Mouse (Mus musculus) embryo, embryonic 10.5 days (tissue): ENCODE data around the gene Aamp.
"Not testable (repeated sequence)": the region's sequence is repeated elsewhere in the genome, so short reads cannot be mapped to it uniquely, and the experiment has no call there.

ENCODE experiments used
- DNase-seq: peaks from one replicate; pipeline ENCODE4 v3.0.0-alpha.2; 2015; ENCODE audit warnings: low spot score

The Aamp gene

DNA sequence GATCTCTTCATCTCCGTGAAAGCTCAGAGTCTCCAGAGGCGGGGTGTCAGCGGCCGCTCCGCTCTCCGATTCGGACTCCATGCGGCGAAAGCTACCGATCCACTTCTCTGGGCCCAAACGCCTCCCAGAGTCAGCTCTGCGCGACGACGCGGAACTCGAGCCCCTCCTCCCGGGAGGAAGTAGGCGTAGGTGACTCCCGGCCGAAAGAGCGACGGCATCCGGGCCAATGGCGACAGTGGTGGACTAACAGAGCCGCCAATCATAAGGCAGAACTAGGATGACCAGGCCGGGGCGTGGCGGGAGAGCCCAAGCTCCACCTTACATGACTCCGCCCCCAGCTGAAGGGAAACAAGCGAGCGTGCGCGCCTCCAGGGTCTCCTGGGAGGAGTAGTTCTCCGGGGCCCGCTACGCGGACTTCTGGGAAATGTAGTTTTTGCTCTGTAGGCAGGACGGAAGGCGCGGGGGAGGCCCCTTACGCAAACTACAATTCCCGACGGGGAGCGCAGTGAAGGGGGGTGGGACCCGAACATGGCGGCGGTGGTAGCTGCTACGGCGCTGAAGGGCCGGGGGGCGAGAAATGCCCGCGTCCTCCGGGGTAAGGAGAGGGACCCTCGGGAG is at the start of gene Aamp, which contains the start of gene Pnkd:
Gene Aamp, minus strand, starts transcription at position 196 of the 618 bp plus-strand sequence.
Gene Pnkd, plus strand, starts transcription at position 388 of the 618 bp plus-strand sequence.
- peak; percentile 100 for DNase-seq

DNA sequence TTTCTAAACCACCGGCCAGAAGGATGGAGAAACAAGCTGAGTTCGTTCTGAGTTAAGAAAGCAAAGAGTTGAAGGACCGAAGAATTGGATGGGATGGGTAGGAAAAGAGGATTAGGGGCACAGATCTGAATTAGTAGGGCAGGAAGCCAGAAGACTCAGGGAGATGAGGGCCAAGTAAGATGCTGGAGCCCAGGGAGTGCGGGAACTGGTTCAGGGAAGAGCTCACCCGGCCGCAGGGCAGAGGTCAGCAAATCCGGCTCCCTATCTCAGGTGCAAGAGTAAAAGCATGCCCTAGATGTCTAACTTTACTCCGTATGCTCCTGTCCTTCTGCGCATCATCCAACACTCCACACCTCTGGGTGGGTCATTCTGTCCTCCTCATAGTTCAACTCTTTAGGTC is 48.4 kb upstream of the Aamp start:
- no peak for DNase-seq

DNA sequence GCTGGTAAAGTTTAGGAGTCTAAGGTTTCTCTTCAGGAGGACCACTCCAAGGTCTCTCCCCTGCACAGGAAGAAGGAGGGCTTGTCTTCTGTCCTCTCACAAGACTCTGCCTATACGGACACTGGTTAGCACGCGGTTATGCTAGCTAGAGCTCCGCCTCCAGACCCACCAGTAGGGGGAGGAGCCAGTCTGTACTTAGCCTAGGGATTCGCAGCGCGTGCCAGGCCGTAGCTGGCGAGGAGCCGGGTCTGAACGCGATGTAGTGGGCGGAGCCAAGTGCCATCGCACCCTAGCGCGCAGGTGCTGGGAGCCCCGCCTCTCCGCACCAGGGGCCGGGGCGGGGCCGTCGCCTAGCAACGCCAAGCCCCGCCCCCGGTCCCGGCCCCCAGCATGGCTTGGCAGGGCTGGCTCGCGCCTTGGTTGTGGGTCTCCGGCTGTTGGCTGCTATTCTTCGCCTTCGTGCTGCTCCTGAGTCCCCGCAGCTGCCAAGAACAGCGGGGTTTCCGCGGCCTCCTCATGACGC is 47.8 kb upstream of the Aamp start:
- DNase-seq: peak; percentile 98

- no peak for DNase-seq
Measured at GRCm38 (mm10) chr1:74331046-74331681, 46.6 kb upstream of the Aamp start.

GRCm38 (mm10) chr1:74329899-74330431 is 45.4 kb upstream of the Aamp start:
- no peak for DNase-seq

GRCm38 (mm10) chr1:74326916-74327315 is 42.4 kb upstream of the Aamp start:
- not testable (repeated sequence) for DNase-seq

DNA sequence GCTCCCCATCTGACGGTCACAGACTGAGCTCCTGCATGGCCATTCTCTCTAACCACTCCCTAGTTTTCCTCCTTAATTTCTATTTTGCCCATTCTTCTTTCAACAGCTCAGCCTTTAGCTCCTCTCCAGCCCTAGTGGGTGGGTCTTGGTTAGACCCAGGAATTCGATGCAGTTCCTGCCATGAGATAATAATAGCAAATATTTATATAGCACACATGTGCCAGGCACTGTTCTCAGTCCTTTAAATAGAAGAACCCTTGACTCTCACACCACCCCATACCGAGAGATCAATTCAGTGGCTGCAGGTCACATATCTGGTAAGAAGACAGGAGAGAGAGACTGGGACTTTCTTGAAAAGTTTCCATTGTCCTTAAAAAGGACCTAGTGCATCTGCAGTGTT is 36.9 kb upstream of the Aamp start:
- DNase-seq: no peak

- no peak for DNase-seq
Measured at GRCm38 (mm10) chr1:74318711-74319110, 34.2 kb upstream of the Aamp start.

DNA sequence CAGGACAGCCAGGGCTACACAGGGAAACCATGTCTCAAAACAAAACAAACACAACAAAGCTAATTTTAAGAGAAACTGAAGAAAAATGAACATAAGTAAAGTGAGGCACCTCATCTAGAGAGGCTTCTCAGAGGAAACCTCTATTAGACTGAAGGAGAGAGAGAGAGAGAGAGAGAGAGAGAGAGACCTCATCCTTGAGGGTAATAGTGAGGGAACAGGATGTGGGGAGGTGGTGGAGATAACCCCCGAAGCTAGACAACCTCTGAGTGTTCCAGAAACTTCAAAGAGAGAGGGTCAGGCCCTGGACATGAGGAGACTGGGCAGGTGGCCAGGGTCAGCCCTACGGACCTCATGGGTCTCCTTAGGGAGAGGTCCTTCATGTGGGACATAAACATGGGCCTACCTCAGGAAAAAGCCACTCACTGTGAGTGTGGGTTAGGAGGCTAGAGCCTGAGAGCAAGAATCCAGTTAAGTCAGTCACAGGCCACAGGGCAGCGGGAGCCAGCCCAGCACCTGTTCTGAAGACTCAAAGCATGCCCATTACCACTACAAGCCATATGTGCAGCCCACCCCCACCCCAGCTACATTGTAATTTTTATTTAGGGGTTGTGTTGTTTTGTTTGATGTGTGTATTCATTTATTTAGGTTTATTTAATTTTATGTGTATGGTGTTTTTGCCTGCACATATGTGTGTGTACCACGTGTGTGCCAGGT is 31.7 kb upstream of the Aamp start:
- no peak for DNase-seq

DNA sequence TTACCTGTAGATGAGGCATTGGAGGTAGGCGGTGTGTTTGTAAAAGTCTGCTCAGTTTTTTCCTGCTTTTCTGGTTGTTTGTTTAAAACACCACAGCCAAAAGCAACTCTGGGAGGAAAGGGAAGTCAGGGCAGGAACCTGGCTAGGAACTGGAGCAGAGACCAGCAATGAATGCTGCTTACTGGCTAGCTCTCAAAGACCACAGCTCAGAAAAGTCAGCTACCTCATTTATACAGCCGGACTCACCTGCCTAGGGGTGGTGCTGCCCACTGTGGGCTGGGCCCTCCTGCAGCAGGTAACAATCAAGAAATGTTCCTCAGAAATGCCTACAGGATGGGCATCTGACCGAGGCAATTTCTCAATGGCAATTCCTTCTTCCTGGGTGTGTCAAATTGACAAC is 30.3 kb upstream of the Aamp start:
- no peak for DNase-seq

DNA sequence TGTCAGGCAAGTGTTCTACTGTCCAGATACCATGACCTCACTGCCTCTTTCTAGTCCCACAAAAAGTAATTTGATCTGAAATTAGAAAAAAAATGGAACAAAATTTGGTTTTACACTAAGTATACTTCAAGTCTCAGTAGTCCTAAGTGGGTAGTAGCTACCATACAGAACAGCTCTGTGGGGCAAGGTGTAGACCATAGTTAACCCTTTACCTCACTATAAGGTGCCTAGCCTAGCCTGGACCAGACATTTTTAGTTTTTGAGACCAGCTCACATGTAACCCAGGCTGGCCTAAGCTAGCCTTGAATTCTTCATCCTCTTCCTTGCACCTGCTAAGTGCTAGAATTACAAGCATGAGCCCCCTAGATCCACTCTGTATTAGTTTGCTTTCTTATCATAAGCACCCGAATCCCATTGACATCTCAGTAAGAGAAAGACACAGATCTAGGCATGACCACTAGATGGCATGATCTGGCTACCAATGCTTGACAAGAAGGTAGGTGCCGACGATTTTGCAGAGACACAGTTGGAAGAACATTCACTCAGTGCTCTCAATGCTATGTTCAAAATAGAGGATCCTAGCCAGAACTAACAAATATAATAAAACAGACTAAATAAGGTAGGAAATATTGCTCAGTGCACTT is 28.6 kb upstream of the Aamp start:
- DNase-seq: peak; percentile 89

GRCm38 (mm10) chr1:74309767-74310166 is 25.2 kb upstream of the Aamp start:
- no peak for DNase-seq

- DNase-seq: no peak
Measured at GRCm38 (mm10) chr1:74308001-74308964, 23.7 kb upstream of the Aamp start.

- no peak for DNase-seq
Measured at GRCm38 (mm10) chr1:74307146-74307545, 22.6 kb upstream of the Aamp start.

DNA sequence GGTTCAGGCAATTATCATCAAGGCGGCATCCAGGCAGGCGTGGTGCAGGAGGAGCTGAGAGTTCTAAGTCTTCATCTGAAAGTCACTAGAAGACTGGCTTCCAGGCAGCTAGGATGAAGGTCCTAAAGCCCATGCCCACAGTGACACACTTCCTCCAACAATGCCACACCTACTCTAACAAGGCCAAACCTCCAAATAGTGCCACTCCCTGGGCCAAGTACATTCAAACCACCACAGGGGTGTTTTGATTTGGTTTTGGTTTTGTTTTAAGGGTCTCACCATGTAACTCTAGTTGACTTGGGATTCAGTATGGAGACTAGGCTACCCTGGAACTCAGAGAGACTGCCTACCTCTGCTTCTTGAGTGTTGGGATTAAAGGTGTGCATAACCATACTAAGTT is 21.0 kb upstream of the Aamp start, which contains the start of gene Tmbim1:
Gene Tmbim1, minus strand, starts transcription at position 101 of the 400 bp plus-strand sequence.
- no peak for DNase-seq

DNA sequence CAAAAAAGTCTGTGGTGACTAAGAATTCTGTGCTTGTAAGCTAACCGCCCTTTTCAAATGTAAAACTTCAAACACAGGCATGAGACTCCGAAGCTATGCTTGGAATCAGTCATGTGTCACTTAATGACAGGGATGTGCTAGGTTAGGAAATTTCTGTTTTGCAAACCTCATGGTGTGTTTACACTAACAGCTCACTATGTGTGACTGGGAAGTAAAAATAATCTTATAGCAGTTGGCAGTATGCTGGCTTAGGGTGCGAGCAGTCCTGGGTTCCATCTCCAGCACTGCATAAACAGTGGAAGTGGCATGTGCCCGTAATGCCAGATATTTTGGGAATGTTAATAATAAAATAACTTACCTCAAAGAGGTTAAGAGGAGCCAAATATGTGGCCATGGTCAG is 20.4 kb upstream of the Aamp start:
- DNase-seq: no peak

- peak; percentile 14 for DNase-seq
Measured at GRCm38 (mm10) chr1:74304339-74304790, 19.8 kb upstream of the Aamp start.

DNA sequence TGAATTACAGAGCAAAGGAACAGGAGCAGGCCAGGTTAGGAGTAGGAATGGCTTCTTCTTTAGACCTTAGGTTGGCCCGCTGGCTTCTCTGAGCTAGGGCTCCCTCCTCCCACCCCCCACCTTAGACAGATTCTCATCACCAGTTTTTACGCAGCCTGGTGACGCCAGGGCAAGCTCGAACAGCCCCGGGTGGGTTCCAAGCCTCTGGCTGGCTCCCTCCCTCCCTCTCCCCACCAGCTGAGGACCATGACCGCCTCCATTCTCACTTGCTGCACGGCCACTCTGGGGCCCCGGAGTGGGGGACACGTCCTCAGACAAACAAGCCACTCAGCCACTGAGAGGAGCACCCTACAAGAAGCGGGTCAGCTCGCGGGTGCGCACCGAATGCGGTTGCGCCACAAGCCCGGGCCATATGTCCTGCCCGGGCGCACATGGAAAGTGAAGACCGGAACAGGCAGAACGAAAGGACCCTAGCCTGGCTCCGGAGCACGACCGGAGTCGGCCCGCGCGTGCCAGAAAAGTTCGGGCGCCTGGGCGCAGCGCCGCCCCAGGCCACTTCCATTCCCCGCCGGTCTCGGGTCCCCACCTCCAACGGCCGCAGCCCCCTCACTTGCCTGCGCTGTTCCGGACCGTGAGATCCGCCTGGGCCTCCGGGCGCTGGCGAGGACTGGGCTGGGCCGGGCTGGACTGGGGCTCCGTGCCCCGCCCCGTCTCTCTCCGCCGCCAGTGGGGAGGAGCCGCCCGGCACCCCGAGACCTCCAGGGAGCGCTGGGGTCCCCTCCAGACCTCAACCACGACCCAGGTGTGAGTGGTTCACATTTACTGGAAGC is 19.2 kb upstream of the Aamp start:
- DNase-seq: peak; percentile 70

DNA sequence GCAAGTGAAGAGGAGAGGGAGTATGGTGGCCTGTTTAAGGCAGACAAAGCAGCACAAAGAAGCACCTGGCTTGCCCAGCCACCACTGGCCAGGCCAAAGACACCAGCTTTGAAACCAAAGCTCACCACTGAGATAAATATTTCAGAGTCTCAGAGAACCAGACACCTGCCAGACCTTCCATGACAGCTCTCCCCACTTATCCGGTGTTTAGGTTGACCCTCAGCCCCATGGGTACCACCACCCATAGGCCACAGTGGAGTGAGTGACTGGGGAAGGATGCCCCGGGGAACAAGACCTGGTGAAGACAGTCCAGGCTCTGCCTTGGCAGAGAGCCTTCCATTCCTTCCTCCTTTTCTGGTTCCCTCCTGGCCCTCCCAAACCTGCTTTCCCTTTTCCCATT is 18.3 kb upstream of the Aamp start:
- DNase-seq: no peak

DNA sequence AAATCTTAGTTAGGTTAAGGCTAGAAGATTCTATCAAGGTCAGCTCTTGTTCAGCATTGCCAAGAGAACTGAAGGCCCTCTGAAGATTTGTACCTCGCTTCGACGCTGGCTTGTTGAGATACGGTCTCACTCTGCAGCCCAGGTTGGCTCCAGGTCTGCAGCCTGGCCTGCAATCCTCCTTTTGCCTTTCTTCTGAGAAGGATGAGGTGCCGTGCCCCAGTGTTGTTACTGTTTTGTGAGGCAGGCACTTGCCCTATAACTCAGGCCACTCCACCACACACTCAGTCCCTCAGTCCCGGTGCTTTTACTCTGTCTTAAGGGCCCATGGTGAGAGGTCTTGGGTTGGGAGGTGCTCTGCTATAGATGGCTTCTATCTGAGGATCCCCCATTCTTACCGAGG is 17.7 kb upstream of the Aamp start:
- DNase-seq: no peak
